Mouse (Mus musculus) liver, embryonic 14.5 days (tissue): Measurements from ENCODE around the gene Pdgfra. TPM values are rescaled to one million over a fixed set of nuclear protein-coding genes. Genes with fewer than 3 reads are reported as not detected.

ENCODE experiments used
- ATAC-seq: fragments of 200-750 bp; cut with Nextera tagmentation; 2 replicates; pipeline ENCODE4 v1.8.0; 2017; ENCODE audit warnings: moderate number of reproducible peaks, mild to moderate bottlenecking, moderate library complexity; ENCODE audit not compliant: insufficient read depth
- DNase-seq, 3 experiments: peaks; one replicate each; pipeline ENCODE4 v3.0.0-alpha.2; 2012 to 2013; ENCODE audit warnings: low read depth in 3 of 3, low spot score in 3 of 3
- H3K27ac ChIP-seq: fragments of 300-500 bp; sonication (generic); 2 replicates; pipeline ENCODE4 v1.5.1; 2014; ENCODE audit warnings: moderate library complexity, mild to moderate bottlenecking, control low read depth, inconsistent platforms
- H3K27me3 ChIP-seq: fragments of 300-500 bp; sonication (generic); 2 replicates; pipeline ENCODE4 v1.6.1; 2014; ENCODE audit warnings: mild to moderate bottlenecking, low read length, moderate library complexity; ENCODE audit not compliant: control insufficient read depth, insufficient read depth
- H3K36me3 ChIP-seq: fragments of 300-500 bp; sonication (generic); replicated peaks from 2 replicates; pipeline ENCODE4 v1.6.1; 2014; ENCODE audit warnings: low read depth; ENCODE audit not compliant: control insufficient read depth, insufficient read depth
- H3K4me1 ChIP-seq, 2 experiments: fragments of 200-500 bp in 1 of 2; fragments of 300-500 bp in 1 of 2; sonication (generic) in 1 of 2; replicated peaks; 2 replicates each; pipeline ENCODE4 v1.6.1; 2012 to 2014; ENCODE audit warnings: antibody characterized with exemption in 1 of 2, inconsistent platforms in 1 of 2, low read length in 1 of 2; ENCODE audit not compliant: control insufficient read depth in 2 of 2, insufficient read depth in 2 of 2
- H3K4me2 ChIP-seq: fragments of 300-500 bp; sonication (generic); 2 replicates; pipeline ENCODE4 v1.6.1; 2014; ENCODE audit warnings: low read depth, mild to moderate bottlenecking, control low read depth, moderate library complexity
- H3K4me3 ChIP-seq, 2 experiments: fragments of 200-500 bp in 1 of 2; fragments of 300-500 bp in 1 of 2; sonication (generic) in 1 of 2; 2 replicates each; pipeline ENCODE4 v1.5.1; 2012 to 2014; ENCODE audit warnings: low read depth in 2 of 2, low read length in 2 of 2, mild to moderate bottlenecking in 2 of 2, control low read depth in 1 of 2, inconsistent platforms in 1 of 2, moderate library complexity in 1 of 2; ENCODE audit not compliant: insufficient read depth in 1 of 2
- H3K9ac ChIP-seq: fragments of 300-500 bp; sonication (generic); replicated peaks from 2 replicates; pipeline ENCODE4 v1.6.1; 2014; ENCODE audit warnings: mild to moderate bottlenecking, control low read depth, moderate library complexity
- H3K9me3 ChIP-seq: fragments of 300-500 bp; sonication (generic); 2 replicates; pipeline ENCODE4 v1.6.1; 2016; ENCODE audit warnings: low read length, mixed read lengths; ENCODE audit not compliant: control insufficient read depth
- CTCF ChIP-seq: IDR thresholded peaks from 2 replicates; pipeline ENCODE4 v1.5.1; 2016; ENCODE audit warnings: antibody characterized with exemption, low read depth, control low read depth
- EP300 ChIP-seq: IDR thresholded peaks from 2 replicates; pipeline ENCODE4 v1.6.1; 2016; ENCODE audit warnings: antibody characterized with exemption, low read depth
- WGBS: fragments of 180-500 bp; shearing (Covaris S2); extraction: QIAGEN DNeasy Blood & Tissue Kit; methylation state at CpG from one replicate; pipeline ENCODE4 v1.1.7; 2014; ENCODE audit not compliant: insufficient replicate concordance; 5-methylcytosine and 5-hydroxymethylcytosine counted together
- polyA plus RNA-seq, 2 experiments: library from polyadenylated mRNA; depleted of rRNA in 1 of 2; stranded (reverse) in 1 of 2; unstranded in 1 of 2; fragments of >200 nt; fragmentation: Nextera tagmentation in 1 of 2; extraction: Ambion mirVana in 1 of 2; gene quantifications; 2 replicates each; pipeline versions ENCODE4 v1.2.1 to v1.2.3; 2012 to 2014

Pdgfra gene
- polyA plus RNA-seq, 2 experiments, result 1.6 to 1.8 TPM

DNA sequence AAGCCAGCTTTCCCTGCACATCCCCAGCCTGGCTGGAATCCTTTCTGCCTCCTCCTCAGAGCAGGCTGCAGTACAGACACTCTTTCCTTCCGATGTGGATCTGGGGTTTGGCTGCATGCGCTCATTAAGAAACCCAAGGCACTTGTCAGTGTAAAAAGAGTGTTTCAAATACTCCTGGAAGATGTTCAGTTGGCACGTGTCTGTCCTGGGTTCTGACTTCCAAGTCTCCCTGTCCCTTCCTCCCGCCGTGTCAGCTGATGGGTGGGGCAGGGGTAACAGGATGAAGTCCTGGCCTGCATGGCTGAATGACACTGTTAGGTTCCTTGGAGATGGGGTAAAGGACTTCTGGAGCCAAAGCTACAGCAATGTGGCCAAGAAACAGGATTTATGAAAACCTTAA is 30.4 kb upstream of the Pdgfra start:
- TF ChIP-seq EP300 (no peak), CTCF (no peak)
- no peak overlapping the region for H3K27ac ChIP-seq
- no peaks in the 10 kb centered on the region for H3K36me3 ChIP-seq
- no peak overlapping the region for H3K4me3 ChIP-seq
- WGBS, result 37% methylated on average over 5 of the region's 5 CpGs
- no peak for ATAC-seq
- H3K9me3 ChIP-seq, result no peaks in the 10 kb centered on the region
- no peaks in the 10 kb centered on the region for H3K4me1 ChIP-seq
- no peak overlapping the region for H3K9ac ChIP-seq
- no peak overlapping the region for H3K4me2 ChIP-seq
- DNase-seq, result no peak
- no peaks in the 10 kb centered on the region for H3K27me3 ChIP-seq

DNA sequence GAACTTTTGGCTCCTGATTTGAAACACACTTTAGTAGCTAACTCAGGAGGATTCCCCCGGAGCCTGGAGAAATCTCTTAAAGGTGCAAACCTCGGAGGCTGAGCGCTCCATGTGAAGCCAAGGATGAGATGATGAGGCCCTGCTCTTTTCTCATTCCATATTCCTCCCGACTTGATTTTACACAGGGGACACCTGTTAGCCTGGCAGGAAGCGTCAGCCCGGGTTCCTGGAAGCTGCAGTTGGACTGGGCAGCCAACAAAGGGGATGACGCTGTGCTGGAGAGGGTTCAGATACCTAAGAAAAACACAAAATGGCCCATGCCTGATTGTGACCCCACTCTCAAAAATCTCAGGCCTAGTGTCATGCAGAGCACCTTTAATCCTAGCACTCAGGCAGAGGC is 17.4 kb upstream of the Pdgfra start:
- DNase-seq, result no peak
- H3K9me3 ChIP-seq, result no peaks in the 10 kb centered on the region
- no peak overlapping the region for H3K27ac ChIP-seq
- no peaks in the 10 kb centered on the region for H3K36me3 ChIP-seq
- no peak overlapping the region for H3K4me3 ChIP-seq
- no peaks in the 10 kb centered on the region for H3K4me1 ChIP-seq
- ATAC-seq, result no peak
- no peaks in the 10 kb centered on the region for H3K27me3 ChIP-seq
- TF ChIP-seq EP300, result no peak
- TF ChIP-seq CTCF, result no peak
- 73% methylated on average over 7 of the region's 7 CpGs for WGBS
- H3K4me2 ChIP-seq, result no peak overlapping the region
- H3K9ac ChIP-seq, result no peak overlapping the region

DNA sequence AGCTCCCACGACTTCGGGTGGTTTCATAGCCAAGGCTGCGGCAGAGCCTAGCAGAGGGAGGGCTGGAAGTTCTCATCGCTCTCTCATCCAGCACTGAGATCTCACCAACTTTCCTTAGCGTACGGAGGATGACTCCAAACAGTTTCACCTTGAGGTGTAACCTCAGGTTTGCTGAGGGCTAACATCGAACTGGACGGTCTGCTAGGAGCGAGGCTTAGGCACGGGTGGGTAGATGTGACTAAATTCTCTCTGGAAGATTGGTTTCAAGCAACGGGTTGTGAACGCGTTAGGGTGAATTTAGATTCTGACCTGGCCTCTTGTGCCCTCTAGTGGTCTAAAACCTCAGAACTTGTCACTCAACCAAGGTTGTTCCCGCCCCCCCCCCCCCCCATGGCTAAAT is 9.0 kb upstream of the Pdgfra start:
- Histone ChIP-seq H3K4me1 (peaks cover 0 to 3% of the 10 kb centered on the region in 2 experiments; a peak in 1 of 4 replicates), H3K9ac (no peak overlapping the region), H3K27me3 (peaks cover 25% of the 10 kb centered on the region), H3K4me2 (peak overlapping the region; percentile 51), H3K36me3 (no peaks in the 10 kb centered on the region), H3K4me3 (peak overlapping the region in 1 of 2 experiments; percentile 27; a peak in 1 of 4 replicates), H3K27ac (no peak overlapping the region), H3K9me3 (no peaks in the 10 kb centered on the region)
- DNase-seq (peak in 1 of 3 experiments; percentile 13), ATAC-seq (no peak)
- no peak for TF ChIP-seq EP300
- peak; percentile 45; the same call in 1 of the 2 replicates for TF ChIP-seq CTCF
- WGBS, result 3% methylated on average over 14 of the region's 14 CpGs

DNA sequence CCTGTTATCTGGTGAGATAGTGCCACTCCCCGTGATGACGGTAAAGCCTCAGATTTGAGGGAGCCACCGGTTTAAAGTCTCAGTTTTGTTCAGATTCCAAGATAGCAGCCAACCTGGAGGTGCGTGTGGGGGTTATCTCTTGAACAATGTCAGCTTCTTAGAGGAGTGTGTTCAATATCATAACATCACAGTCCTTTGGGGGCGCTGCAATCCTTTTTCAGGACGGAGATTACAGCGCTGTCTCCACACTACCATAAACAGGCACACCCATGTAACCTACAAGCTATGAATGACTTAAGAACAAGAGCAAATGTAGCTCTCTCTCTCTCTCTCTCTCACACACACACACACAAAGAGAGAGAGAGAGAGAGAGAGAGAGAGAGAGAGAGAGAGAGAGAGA is 8.3 kb upstream of the Pdgfra start:
- WGBS, result 21% methylated on average over 7 of the region's 7 CpGs
- peaks cover 31% of the 10 kb centered on the region for H3K27me3 ChIP-seq
- no peak overlapping the region for H3K4me2 ChIP-seq
- H3K27ac ChIP-seq, result no peak overlapping the region
- no peak overlapping the region for H3K9ac ChIP-seq
- ATAC-seq, result no peak
- DNase-seq, result no peak
- no peak for TF ChIP-seq CTCF
- no peak for TF ChIP-seq EP300
- peaks cover 0 to 3% of the 10 kb centered on the region in 2 experiments; a peak in 1 of 4 replicates for H3K4me1 ChIP-seq
- no peaks in the 10 kb centered on the region for H3K9me3 ChIP-seq
- no peaks in the 10 kb centered on the region for H3K36me3 ChIP-seq
- H3K4me3 ChIP-seq, result no peak overlapping the region

DNA sequence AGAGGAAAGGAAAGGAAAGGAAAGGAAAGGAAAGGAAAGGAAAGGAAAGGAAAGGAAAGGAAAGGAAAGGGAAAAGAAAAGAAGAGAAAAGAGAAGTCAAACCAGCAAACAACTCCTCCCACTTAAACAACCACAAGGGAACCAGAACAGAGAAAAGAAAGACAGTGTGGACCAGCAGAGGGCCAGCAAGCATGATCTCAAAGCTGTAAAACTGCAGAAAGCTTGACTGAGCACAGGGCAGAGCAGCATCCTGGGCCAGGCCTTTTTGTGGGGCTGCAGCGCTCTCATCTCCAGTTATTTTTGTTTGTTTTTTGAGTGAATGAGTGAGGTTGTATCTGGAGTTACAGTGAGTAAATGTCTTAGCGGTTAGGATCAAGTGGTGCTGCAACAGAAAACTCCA is 6.8 kb upstream of the Pdgfra start:
- DNase-seq, result no peak
- Histone ChIP-seq H3K9ac (no peak overlapping the region), H3K36me3 (no peaks in the 10 kb centered on the region), H3K4me3 (no peak overlapping the region), H3K4me2 (no peak overlapping the region), H3K9me3 (no peaks in the 10 kb centered on the region), H3K4me1 (peaks cover 0 to 3% of the 10 kb centered on the region in 2 experiments; a peak in 1 of 4 replicates), H3K27me3 (peaks cover 47% of the 10 kb centered on the region), H3K27ac (no peak overlapping the region)
- WGBS, result 73% methylated on average over 2 of the region's 2 CpGs
- no peak for ATAC-seq
- TF ChIP-seq CTCF (no peak), EP300 (no peak)
